Mouse (Mus musculus) gastrocnemius, adult 2 months (tissue): ENCODE measurements around the gene Tmem258. TPM values are rescaled to one million over a fixed set of nuclear protein-coding genes. Genes with fewer than 3 reads are reported as not detected.

Experiments
- DNase-seq: peaks from one replicate; pipeline ENCODE4 v3.0.0; 2022
- H3K27ac ChIP-seq: fragments of 200-600 bp; 2 replicates; pipeline ENCODE4 v1.8.1; 2022; ENCODE audit warnings: mild to moderate bottlenecking
- H3K4me3 ChIP-seq: fragments of 200-600 bp; 2 replicates; pipeline ENCODE4 v1.8.1; 2022; ENCODE audit warnings: mild to moderate bottlenecking, moderate library complexity
- CTCF ChIP-seq: fragments of 200-600 bp; IDR thresholded peaks from 2 replicates; pipeline ENCODE4 v1.8.1; 2022; ENCODE audit warnings: antibody characterized with exemption, mild to moderate bottlenecking, moderate library complexity
- intact Hi-C: fragments of 180-260 bp; cut with DNase I; formaldehyde crosslinking; loops from one replicate; pipeline ENCODE4 v1.15.1; 2025
- total RNA-seq, 2 experiments: library from RNA; stranded (reverse); gene quantifications; 2 replicates each; pipeline ENCODE4 v1.2.3; 2021

Tmem258 gene
- total RNA-seq, 2 experiments from 2014 or later, result 80.3 to 98.7 TPM

GRCm38 (mm10) chr19:10189022-10189421 lies 14.8 kb upstream of the Tmem258 start:
- Histone ChIP-seq H3K27ac (no peak overlapping the region), H3K4me3 (no peak overlapping the region)
- DNase-seq, result no peak
- TF ChIP-seq CTCF, result no peak
- intact Hi-C loops, result loop anchor here (10.0 kb wide), 1 partner anchor 84 kb away; the partner anchor contains the start of gene Fads2

GRCm38 (mm10) chr19:10189940-10190339 lies 13.9 kb upstream of the Tmem258 start:
- no peak for DNase-seq
- TF ChIP-seq CTCF, result no peak
- intact Hi-C loops, result loop anchor here (10.0 kb wide), 1 partner anchor 85 kb away; the partner anchor contains the start of gene Fads2
- Histone ChIP-seq H3K4me3 (no peak overlapping the region), H3K27ac (no peak overlapping the region)

GRCm38 (mm10) chr19:10190796-10191195 lies 13.0 kb upstream of the Tmem258 start:
- intact Hi-C loops, result no loop called here
- DNase-seq, result peak; percentile 70
- H3K4me3 ChIP-seq, result no peak overlapping the region
- TF ChIP-seq CTCF, result peak; percentile 77
- no peak overlapping the region for H3K27ac ChIP-seq

- H3K27ac ChIP-seq, result no peak overlapping the region
- no peak for TF ChIP-seq CTCF
- intact Hi-C loops, result no loop called here
- H3K4me3 ChIP-seq, result no peak overlapping the region
- DNase-seq, result no peak
Observed at GRCm38 (mm10) chr19:10191326-10191725, 12.5 kb upstream of the Tmem258 start.

- intact Hi-C loops, result no loop called here
Observed at GRCm38 (mm10) chr19:10194337-10194736, 9.5 kb upstream of the Tmem258 start.

GRCm38 (mm10) chr19:10195252-10195651 lies 8.6 kb upstream of the Tmem258 start:
- TF ChIP-seq CTCF, result no peak
- DNase-seq, result peak; percentile 40
- intact Hi-C loops, result no loop called here
- Histone ChIP-seq H3K27ac (peak overlapping the region; percentile 17; the same call in 1 of the 2 replicates), H3K4me3 (no peak overlapping the region)

More at GRCm38 (mm10) chr19:10194337-10194736, 9.5 kb upstream of the Tmem258 start:
- Histone ChIP-seq H3K4me3 (no peak overlapping the region), H3K27ac (no peak overlapping the region)
- TF ChIP-seq CTCF, result no peak
- peak; percentile 14 for DNase-seq

- Histone ChIP-seq H3K4me3 (no peak overlapping the region), H3K27ac (no peak overlapping the region)
- no peak for TF ChIP-seq CTCF
- intact Hi-C loops, result no loop called here
- no peak for DNase-seq
Observed at GRCm38 (mm10) chr19:10197130-10197529, 6.7 kb upstream of the Tmem258 start.

GRCm38 (mm10) chr19:10198286-10198685 lies 5.5 kb upstream of the Tmem258 start:
- no peak overlapping the region for H3K27ac ChIP-seq
- no peak overlapping the region for H3K4me3 ChIP-seq
- intact Hi-C loops, result loop anchor here (2.0 kb wide), 1 partner anchor 197 kb away; the partner anchor contains the start of genes Best1 and Rab3il1
- DNase-seq, result no peak
- no peak for TF ChIP-seq CTCF

GRCm38 (mm10) chr19:10198723-10199122 lies 5.1 kb upstream of the Tmem258 start:
- intact Hi-C loops, result loop anchor here (2.0 kb wide), 1 partner anchor 198 kb away; the partner anchor contains the start of genes Best1 and Rab3il1
- no peak overlapping the region for H3K4me3 ChIP-seq
- H3K27ac ChIP-seq, result no peak overlapping the region
- peak; percentile 86 for DNase-seq
- TF ChIP-seq CTCF, result peak; percentile 92

GRCm38 (mm10) chr19:10203146-10203847 lies 517 bp upstream of the Tmem258 start:
- no peak for DNase-seq
- no peak for TF ChIP-seq CTCF
- Histone ChIP-seq H3K27ac (peak overlapping the region; percentile 97), H3K4me3 (peak overlapping the region; percentile 85)
- intact Hi-C loops, result no loop called here

- peak; percentile 46 for TF ChIP-seq CTCF
- DNase-seq, result no peak
- intact Hi-C loops, result loop anchor here (5.0 kb wide), 1 partner anchor 287 kb away; no protein-coding TSS in a partner anchor
- Histone ChIP-seq H3K27ac (peak overlapping the region; percentile 97), H3K4me3 (peak overlapping the region; percentile 85)
Observed at GRCm38 (mm10) chr19:10204616-10205001, 795 bp downstream of the Tmem258 start.

- Histone ChIP-seq H3K4me3 (peak overlapping the region; percentile 85), H3K27ac (peak overlapping the region; percentile 97; the same call in 1 of the 2 replicates)
- DNase-seq, result no peak
- no peak for TF ChIP-seq CTCF
- intact Hi-C loops, result loop anchor here (5.0 kb wide), 1 partner anchor 288 kb away; no protein-coding TSS in a partner anchor
Observed at GRCm38 (mm10) chr19:10205051-10205450, 1.2 kb downstream of the Tmem258 start.

- no peak for DNase-seq
- no peak for TF ChIP-seq CTCF
- H3K4me3 ChIP-seq, result no peak overlapping the region
- intact Hi-C loops, result loop anchor here (5.0 kb wide), 1 partner anchor 292 kb away; no protein-coding TSS in a partner anchor
- H3K27ac ChIP-seq, result no peak overlapping the region
Observed at GRCm38 (mm10) chr19:10208851-10209250, 5.0 kb downstream of the Tmem258 start.
